Mouse (Mus musculus) cerebellum, postnatal 36 days (tissue): Measurements from ENCODE around the gene Tnfsf13.
"Not testable (repeated sequence)": the region's sequence is repeated elsewhere in the genome, so short reads cannot be mapped to it uniquely, and the experiment has no call there.

Source experiments
- DNase-seq, 2 experiments: peaks; one replicate each; pipeline ENCODE4 v3.0.0; 2021 to 2022; ENCODE audit warnings: mixed read lengths in 2 of 2

Tnfsf13 gene

GRCm38 (mm10) chr11:69703814-69704612, 18.4 kb upstream of the Tnfsf13 start:
- no peak for DNase-seq

GRCm38 (mm10) chr11:69703381-69703780, 17.8 kb upstream of the Tnfsf13 start:
- not testable (repeated sequence) for DNase-seq

DNA sequence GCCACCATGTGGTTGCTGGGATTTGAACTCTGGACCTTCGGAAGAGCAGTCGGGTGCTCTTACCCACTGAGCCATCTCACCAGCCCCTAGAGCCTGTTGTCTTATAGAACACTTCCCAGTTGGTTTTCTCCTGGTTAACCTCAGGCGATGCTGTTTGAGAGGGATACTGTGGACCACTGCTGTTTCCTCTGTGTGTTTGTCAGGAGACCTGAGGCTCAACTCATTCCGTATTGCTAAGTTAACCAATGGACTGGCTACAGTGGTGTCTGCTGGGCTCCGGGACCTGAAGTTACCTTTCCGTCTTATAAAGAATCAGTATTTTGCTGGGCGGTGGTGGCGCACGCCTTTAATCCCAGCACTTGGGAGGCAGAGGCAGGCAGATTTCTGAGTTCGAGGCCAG, 17.3 kb upstream of the Tnfsf13 start:
- DNase-seq, result not testable (repeated sequence)

GRCm38 (mm10) chr11:69699595-69699994, 14.0 kb upstream of the Tnfsf13 start:
- no peak for DNase-seq

DNA sequence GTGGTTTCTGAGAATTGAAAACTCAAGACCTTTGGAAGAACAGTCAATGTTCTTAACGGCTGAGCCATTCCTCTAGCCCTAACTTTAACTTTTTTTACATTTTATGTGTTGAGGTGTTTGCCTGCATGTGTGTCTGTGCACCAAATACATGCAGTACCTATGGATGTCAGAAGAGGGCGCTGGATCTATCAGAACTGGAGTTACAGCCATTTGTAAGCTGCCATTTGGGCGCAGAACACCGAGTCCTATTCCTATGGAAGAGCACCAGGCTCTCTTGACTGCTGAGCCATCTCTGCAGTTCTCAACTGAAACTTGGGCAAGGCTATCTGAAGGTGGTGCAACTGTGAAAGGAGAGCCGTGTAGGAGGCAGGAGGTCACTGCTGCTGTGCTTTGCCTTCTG, 13.0 kb upstream of the Tnfsf13 start:
- DNase-seq, result no peak

DNA sequence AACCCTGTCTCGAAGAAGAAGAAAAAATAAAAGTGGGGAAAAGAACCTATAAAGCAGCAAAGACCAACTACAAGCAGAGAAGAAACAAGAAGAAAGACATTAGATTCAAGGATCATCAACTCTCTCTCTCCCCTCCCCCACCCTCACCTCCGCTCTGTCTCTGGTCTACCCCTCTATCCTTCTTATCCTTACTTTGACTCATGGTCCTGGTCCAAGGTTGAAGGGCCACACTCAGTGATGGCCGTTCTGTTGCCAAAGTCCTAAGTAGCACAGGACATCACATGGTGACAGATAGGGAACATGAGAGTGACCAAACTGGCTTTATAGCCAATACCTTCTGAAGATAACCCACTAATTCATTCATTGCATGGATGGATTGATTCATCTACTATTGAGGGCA, 11.8 kb upstream of the Tnfsf13 start:
- no peak for DNase-seq

- peak; percentile 66 to 67 for DNase-seq
Observed at GRCm38 (mm10) chr11:69695361-69696181, 10.0 kb upstream of the Tnfsf13 start, which contains the start of the genes Tnfsf12 and Tnfsfm13. Gene Tnfsf12, minus strand, starts transcription at chr11:69695849. Gene Tnfsfm13, minus strand, starts transcription at chr11:69696098.

- no peak for DNase-seq
Observed at GRCm38 (mm10) chr11:69695046-69695360, 9.4 kb upstream of the Tnfsf13 start.

GRCm38 (mm10) chr11:69693421-69693965, 7.9 kb upstream of the Tnfsf13 start:
- no peak for DNase-seq

DNA sequence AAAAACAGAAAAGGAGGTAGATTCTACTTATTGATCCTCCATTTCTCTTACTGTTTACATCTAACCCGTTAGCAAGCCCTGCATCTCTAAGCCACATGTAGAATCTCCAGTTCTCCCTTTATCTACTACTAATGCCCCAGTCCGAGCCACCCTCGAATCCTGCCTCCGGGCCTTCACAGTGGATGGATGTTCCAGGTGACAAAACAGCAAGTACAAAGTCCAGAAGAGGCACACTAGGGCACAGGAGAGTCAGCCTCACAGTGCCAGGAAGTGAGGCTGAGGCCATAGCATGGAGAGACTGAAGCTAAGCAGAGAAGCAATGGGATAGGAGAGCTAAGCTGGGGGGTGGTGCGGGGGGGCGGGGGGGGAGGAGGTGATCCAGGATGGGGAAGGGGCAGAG, 7.3 kb upstream of the Tnfsf13 start:
- no peak for DNase-seq

GRCm38 (mm10) chr11:69692196-69692811, 6.7 kb upstream of the Tnfsf13 start:
- no peak for DNase-seq

DNA sequence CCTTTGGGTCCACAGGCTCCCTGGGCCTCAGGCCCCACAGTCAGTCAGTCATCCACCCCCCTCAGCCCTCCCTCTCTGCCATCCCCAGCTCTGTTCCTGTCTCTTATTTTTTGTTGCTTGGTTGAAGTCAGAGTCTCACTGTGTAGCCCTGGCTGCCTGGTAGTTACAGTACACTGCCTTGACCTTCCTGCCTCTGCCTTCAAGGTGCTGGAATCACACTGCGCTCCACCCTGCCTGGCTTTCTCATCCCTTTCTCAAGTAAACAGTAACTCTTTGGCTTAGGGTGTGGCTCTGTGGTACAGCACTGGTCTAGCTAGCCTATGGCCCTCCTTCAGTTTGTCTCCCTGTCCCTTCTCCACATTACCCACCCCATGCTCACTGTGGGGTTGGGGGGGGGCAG, 4.3 kb upstream of the Tnfsf13 start:
- no peak for DNase-seq

GRCm38 (mm10) chr11:69687061-69687460, 1.5 kb upstream of the Tnfsf13 start:
- no peak for DNase-seq

- DNase-seq, result peak; percentile 77 to 84
Observed at GRCm38 (mm10) chr11:69686377-69686776, 793 bp upstream of the Tnfsf13 start.

DNA sequence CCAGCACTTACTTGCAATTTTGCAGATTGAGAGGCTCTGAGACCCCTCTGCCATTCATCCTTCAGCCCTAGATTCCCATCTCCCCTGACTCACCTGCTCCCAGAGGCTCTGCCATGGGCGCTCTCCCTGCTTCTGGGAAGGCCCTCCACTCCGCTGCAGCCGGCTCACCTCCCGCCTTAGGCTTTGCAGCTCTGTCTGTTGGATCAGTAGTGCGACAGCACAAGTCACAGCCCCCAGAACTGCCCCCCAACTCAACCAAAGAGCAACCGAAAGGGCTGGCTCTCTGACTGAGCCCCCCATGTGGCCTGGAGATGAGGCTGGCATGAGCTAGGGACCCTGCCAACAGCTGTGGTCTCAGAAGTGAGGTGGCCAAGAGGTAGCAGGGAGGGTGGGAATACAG, 648 bp downstream of the Tnfsf13 start:
- no peak for DNase-seq

DNA sequence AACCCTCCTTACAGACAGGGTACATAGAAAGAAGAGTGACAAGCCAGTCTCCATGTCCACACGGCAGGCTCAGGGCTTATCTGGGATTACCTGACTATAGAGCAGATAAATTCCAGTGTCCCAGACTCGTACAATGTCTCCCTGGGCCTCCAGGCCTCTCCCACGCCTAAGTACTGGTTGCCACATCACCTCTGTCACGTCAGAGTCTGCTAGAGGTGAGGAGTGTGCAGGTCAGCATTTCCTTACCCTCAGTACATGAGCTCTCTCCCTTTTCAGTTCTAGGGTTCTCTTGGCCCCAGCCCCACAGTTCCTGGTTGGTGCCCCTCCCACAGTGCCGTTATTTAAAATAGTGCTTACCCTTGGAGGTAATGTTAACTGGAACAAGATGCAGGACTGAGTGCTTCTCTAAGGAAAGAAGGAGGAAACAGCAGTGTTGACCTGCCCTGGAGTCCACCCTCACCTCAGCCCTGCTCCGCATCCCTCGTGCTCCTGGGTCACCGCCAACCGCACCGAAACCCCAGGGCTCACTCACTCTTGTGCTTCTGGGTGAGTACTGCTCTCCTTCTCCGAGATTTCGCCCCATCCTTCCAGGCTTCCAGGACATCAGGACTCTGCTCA, 1.3 kb downstream of the Tnfsf13 start:
- peak in 1 of 2 experiments; percentile 40 for DNase-seq

GRCm38 (mm10) chr11:69683576-69683975, 2.0 kb downstream of the Tnfsf13 start:
- no peak for DNase-seq

- DNase-seq, result peak; percentile 90 to 94
Observed at GRCm38 (mm10) chr11:69682840-69683533, 2.6 kb downstream of the Tnfsf13 start.

GRCm38 (mm10) chr11:69682209-69682839, 3.3 kb downstream of the Tnfsf13 start:
- peak in 1 of 2 experiments; percentile 24 for DNase-seq

DNA sequence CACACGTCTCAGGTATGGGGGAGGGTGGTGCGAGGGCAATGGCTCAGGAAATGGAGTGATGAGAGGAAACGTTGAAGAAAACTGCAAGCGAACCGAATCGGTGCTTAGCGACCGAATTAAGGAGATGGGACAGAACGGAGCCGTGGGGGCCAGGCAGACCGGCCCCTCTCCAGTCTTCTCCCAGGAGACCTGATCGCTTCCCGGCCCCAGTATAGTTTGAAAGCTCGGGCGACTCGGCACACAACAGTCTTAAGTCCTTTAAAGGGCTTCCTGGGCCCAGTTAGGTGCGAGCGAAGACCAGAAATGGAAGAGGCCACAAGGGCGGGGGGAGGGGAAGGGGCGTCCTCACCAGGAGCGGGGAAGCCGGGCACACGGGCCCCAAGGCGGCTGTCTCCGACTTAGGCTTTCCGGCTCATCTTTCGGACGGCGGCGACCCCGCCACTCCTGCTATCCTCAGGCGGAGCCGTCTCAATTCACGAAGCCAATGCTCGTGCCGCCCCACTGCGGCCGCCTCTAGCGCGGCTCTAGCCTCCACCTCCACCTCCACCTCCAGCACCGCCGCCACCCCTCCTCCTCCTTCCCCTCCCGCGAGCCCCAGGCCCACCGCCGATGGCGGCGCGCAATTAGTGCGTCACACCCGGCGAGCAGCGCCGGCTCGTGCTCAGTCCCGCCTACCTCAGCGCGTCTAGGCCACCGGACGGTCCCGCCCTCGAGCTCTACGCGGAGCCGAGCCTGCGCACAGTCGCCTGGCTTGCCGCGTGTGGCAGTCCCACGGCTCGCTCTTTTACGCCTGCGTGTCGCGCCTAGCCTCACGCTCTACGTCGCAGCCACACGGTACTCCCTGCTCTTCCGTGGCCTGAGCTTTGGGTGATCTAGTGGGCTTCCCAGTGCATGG, 4.0 kb downstream of the Tnfsf13 start, which contains the start of gene Senp3:
Gene Senp3 (minus strand): TSS at position 771 of the 895 bp plus-strand sequence.
- peak; percentile 95 to 98 for DNase-seq
